Mouse (Mus musculus) urinary bladder, postnatal 10 days (tissue): ENCODE data around the gene Hist2h2aa1.
"Not testable (repeated sequence)": the region's sequence is repeated elsewhere in the genome, so short reads cannot be mapped to it uniquely, and the experiment has no call there.

Experiments
- DNase-seq: peaks from one replicate; pipeline ENCODE4 v3.0.0; 2022; ENCODE audit warnings: low spot score

Gene Hist2h2aa1

GRCm38 (mm10) chr3:96245003-96245886, at the start of gene Hist2h2aa1:
TSS of gene Hist2h2aa1 (plus strand) at chr3:96245497.
- peak; percentile 23 for DNase-seq

- DNase-seq = no peak
Measured at GRCm38 (mm10) chr3:96195616-96196313, 49.5 kb upstream of the Hist2h2aa1 start.

GRCm38 (mm10) chr3:96196437-96197128, 48.7 kb upstream of the Hist2h2aa1 start:
- no peak for DNase-seq

GRCm38 (mm10) chr3:96197129-96197749, 48.1 kb upstream of the Hist2h2aa1 start:
- peak; percentile 52 for DNase-seq

- no peak for DNase-seq
Measured at GRCm38 (mm10) chr3:96198181-96198580, 47.1 kb upstream of the Hist2h2aa1 start.

- DNase-seq = not testable (repeated sequence)
Measured at GRCm38 (mm10) chr3:96198601-96199251, 46.6 kb upstream of the Hist2h2aa1 start.

GRCm38 (mm10) chr3:96199731-96200130, 45.6 kb upstream of the Hist2h2aa1 start:
- no peak for DNase-seq

- no peak for DNase-seq
Measured at GRCm38 (mm10) chr3:96207819-96208218, 37.5 kb upstream of the Hist2h2aa1 start.

- no peak for DNase-seq
Measured at GRCm38 (mm10) chr3:96209242-96209641, 36.1 kb upstream of the Hist2h2aa1 start.

- DNase-seq = no peak
Measured at GRCm38 (mm10) chr3:96219191-96219641, 26.1 kb upstream of the Hist2h2aa1 start.

- peak; percentile 17 for DNase-seq
Measured at GRCm38 (mm10) chr3:96219661-96220130, 25.6 kb upstream of the Hist2h2aa1 start, which contains the start of the genes Bola1 and Hist2h2ab. TSS of gene Bola1 (minus strand) at chr3:96219709. TSS of gene Hist2h2ab (plus strand) at chr3:96219865.

- not testable (repeated sequence) for DNase-seq
Measured at GRCm38 (mm10) chr3:96220131-96220764, 25.0 kb upstream of the Hist2h2aa1 start.

GRCm38 (mm10) chr3:96220765-96221639, 24.3 kb upstream of the Hist2h2aa1 start, which contains the start of the genes Hist2h2ac and Hist2h2be:
TSS of gene Hist2h2ac (minus strand) at chr3:96220880.
TSS of gene Hist2h2be (plus strand) at chr3:96221119.
- DNase-seq = peak; percentile 17

GRCm38 (mm10) chr3:96221640-96222038, 23.7 kb upstream of the Hist2h2aa1 start:
- no peak for DNase-seq

GRCm38 (mm10) chr3:96222774-96223173, 22.5 kb upstream of the Hist2h2aa1 start:
- no peak for DNase-seq

- DNase-seq = no peak
Measured at GRCm38 (mm10) chr3:96225421-96225820, 19.9 kb upstream of the Hist2h2aa1 start.

- DNase-seq = no peak
Measured at GRCm38 (mm10) chr3:96226695-96227648, 18.3 kb upstream of the Hist2h2aa1 start.

GRCm38 (mm10) chr3:96228828-96229227, 16.5 kb upstream of the Hist2h2aa1 start:
- DNase-seq = no peak
